Mouse (Mus musculus) inflammation-experienced regulatory T-cells (primary cell): ENCODE measurements around the gene Colca2. TPM values are rescaled to one million over a fixed set of nuclear protein-coding genes. Genes with fewer than 3 reads are reported as not detected.

Experiments
- polyA plus RNA-seq, 2 experiments: library from polyadenylated mRNA; unstranded; fragments of 100-300 nt; shearing (Covaris generic); gene quantifications; one replicate each; pipeline ENCODE4 v1.2.1; 2017

The Colca2 gene
- polyA plus RNA-seq = under 1 TPM in 1 of 2 experiments, not detected in 1; 0.33 TPM

DNA sequence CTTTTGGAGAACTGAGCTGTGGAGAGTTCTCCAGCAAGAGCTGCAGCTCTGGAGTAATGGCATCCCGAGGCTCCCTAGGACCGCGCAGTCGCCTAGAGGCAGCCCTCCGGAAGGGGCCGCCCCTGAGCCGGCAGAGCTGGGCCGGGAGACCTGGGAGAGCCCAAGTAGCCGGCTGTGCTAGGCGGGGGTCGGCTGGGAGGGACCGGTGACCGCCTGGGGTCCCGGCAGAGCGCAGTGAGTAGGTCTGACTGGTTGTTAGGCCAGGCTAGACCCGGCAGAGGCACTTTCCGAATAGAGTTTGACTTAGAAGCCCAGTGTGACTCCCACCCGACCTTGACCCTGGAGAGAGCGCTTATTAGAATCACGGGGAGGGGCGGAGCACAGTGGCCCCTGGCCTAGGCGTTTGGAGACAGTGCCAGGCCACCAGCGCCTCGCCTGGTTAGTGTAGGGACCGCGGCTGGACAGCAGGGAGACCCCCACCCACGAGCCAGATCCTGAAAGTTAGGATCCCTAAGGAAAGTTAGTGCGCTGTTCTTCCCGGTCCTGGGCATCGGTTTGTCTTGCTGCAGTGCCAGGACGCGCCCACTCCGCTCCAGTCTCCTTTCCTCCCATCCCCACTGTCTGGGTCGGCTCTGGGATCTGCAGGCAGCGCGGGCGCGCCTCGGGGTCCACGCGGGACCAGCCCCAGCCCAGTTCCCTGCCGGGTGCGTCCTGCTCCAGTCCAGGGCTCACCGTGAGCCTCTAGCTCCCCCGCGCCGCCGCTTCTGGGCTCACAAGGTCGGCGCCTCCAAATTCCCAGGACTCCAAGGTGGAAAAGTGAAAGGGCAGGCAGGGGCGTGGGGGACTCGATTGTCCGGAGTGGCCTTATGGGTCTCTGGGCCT is at the start of gene Colca2:
Gene Colca2, minus strand, starts transcription at position 70 of the 882 bp plus-strand sequence.

Other genes with a start within 250 kb of the Colca2 start
- under 1 TPM; 0.22 to 0.38 TPM for gene Btg4, start 217.7 kb downstream of the Colca2 start, polyA plus RNA-seq
- gene Layn, start 201.5 kb downstream of the Colca2 start, polyA plus RNA-seq = not detected
- gene 4833427G06Rik, start 176.5 kb downstream of the Colca2 start, polyA plus RNA-seq = not detected
- gene Gm32742, start 113.1 kb downstream of the Colca2 start, polyA plus RNA-seq = not detected
- 10 to 100 TPM in 1 of 2 experiments, 1 to 10 TPM in 1; 3.8 to 13.5 TPM for gene Pou2af1, start 64.9 kb downstream of the Colca2 start, polyA plus RNA-seq
- gene 1810046K07Rik, start 50.3 kb upstream of the Colca2 start, polyA plus RNA-seq = 1 to 10 TPM in 1 of 2 experiments, under 1 TPM in 1; 0.16 to 1.3 TPM